Mouse (Mus musculus) Muller cell, postnatal 12 days (primary cell): ENCODE results near the gene Adgrv1.

Experiments used
- DNase-seq: peaks from one replicate; pipeline ENCODE4 v3.0.0-alpha.2; 2015; ENCODE audit errors: inconsistent ontology term

The Adgrv1 gene

GRCm38 (mm10) chr13:81241181-81241580 lies 391.8 kb downstream of the Adgrv1 start:
- DNase-seq, result no peak

- no peak for DNase-seq
Observed at GRCm38 (mm10) chr13:81239836-81240235, 393.1 kb downstream of the Adgrv1 start.

- no peak for DNase-seq
Observed at GRCm38 (mm10) chr13:81239427-81239826, 393.5 kb downstream of the Adgrv1 start.

- no peak for DNase-seq
Observed at GRCm38 (mm10) chr13:81238855-81239254, 394.1 kb downstream of the Adgrv1 start.

GRCm38 (mm10) chr13:81237947-81238346 lies 395.0 kb downstream of the Adgrv1 start:
- DNase-seq, result peak; percentile 56

GRCm38 (mm10) chr13:81236758-81237395 lies 396.1 kb downstream of the Adgrv1 start:
- peak; percentile 19 for DNase-seq

- DNase-seq, result no peak
Observed at GRCm38 (mm10) chr13:81234031-81234430, 398.9 kb downstream of the Adgrv1 start.

GRCm38 (mm10) chr13:81232839-81233238 lies 400.1 kb downstream of the Adgrv1 start:
- DNase-seq, result no peak

- no peak for DNase-seq
Observed at GRCm38 (mm10) chr13:81230161-81230560, 402.8 kb downstream of the Adgrv1 start.

GRCm38 (mm10) chr13:81223768-81224167 lies 409.2 kb downstream of the Adgrv1 start:
- DNase-seq, result no peak

GRCm38 (mm10) chr13:81222377-81222776 lies 410.6 kb downstream of the Adgrv1 start:
- DNase-seq, result no peak

GRCm38 (mm10) chr13:81211436-81211835 lies 421.5 kb downstream of the Adgrv1 start:
- no peak for DNase-seq

GRCm38 (mm10) chr13:81210516-81210915 lies 422.4 kb downstream of the Adgrv1 start:
- DNase-seq, result no peak

GRCm38 (mm10) chr13:81209815-81210214 lies 423.1 kb downstream of the Adgrv1 start:
- DNase-seq, result no peak

- no peak for DNase-seq
Observed at GRCm38 (mm10) chr13:81208106-81208613, 424.8 kb downstream of the Adgrv1 start.

- peak; percentile 2 for DNase-seq
Observed at GRCm38 (mm10) chr13:81181966-81182908, 450.7 kb downstream of the Adgrv1 start.

- peak; percentile 20 for DNase-seq
Observed at GRCm38 (mm10) chr13:81181459-81181858, 451.5 kb downstream of the Adgrv1 start.

GRCm38 (mm10) chr13:81176820-81177219 lies 456.1 kb downstream of the Adgrv1 start:
- no peak for DNase-seq

GRCm38 (mm10) chr13:81176071-81176470 lies 456.9 kb downstream of the Adgrv1 start:
- DNase-seq, result no peak

- DNase-seq, result no peak
Observed at GRCm38 (mm10) chr13:81171115-81171514, 461.8 kb downstream of the Adgrv1 start.

- peak; percentile 7 for DNase-seq
Observed at GRCm38 (mm10) chr13:81167450-81167849, 465.5 kb downstream of the Adgrv1 start.

GRCm38 (mm10) chr13:81159808-81160207 lies 473.1 kb downstream of the Adgrv1 start:
- DNase-seq, result no peak

- DNase-seq, result peak; percentile 46
Observed at GRCm38 (mm10) chr13:81155322-81155721, 477.6 kb downstream of the Adgrv1 start.
